In the genomic region with DNA sequence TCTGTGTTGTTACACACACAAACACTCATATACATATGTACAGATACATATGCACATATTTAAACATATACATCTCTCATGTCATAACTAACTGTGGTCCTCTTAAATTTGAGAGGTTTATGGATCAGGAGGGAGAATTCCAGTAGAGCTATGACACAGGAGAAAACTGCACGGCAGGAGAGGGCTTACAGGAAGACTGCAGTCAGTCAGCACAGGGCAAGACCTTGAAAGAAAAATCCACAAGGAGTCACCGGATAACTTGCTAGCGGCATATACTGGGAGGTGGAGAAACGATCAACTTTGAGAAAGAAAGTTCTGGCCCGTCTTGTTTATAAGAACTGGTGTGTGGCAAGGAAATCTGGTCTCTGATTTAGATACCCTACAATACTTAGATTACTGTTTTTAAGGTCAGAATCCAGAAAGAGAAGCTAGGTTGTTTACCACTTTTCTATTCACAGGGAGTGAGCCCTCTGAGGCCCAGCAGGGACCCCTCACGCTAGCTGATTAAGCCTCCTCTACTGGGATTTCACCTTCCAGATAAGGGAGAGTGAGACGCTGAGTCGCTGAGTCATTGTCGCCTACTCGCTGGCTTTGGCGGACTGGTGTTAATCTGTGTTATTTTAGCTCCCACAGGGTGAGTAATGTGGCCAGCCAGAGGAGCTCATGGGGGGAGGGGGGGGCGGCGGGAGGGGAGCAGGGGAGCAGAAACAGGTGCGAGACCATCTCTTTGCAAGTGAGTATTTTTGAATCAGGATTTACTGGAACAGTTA, we compare ENCODE assay signal across 8 mouse cellular contexts. TPM values are rescaled to one million over a fixed set of nuclear protein-coding genes. Genes with fewer than 3 reads are reported as not detected.
DNase-seq lines count a peak whose midpoint lies in the region; ATAC-seq and TF ChIP-seq lines count a peak whose summit lies in the region.

No protein-coding gene starts in this region.

- ATAC-seq in erythroid progenitor cell, adult 5-6 weeks (replicated peaks; ENCODE audit: low FRiP score, poor library complexity, severe bottlenecking), result no peak
- no peak for ATAC-seq in monocyte, adult 5-6 weeks (replicated peaks; ENCODE audit: insufficient number of reproducible peaks, low FRiP score, low TSS enrichment, poor library complexity, severe bottlenecking)

- H3K4me1 ChIP-seq in embryonic fibroblast, embryonic 13.5 days (ENCODE audit: control insufficient read depth, insufficient read depth, low read length), result peaks cover 13% of the 10 kb centered on the region; the same call in 1 of the 2 replicates

- TF ChIP-seq CTCF in embryonic fibroblast, embryonic 13.5 days (IDR thresholded peaks at IDR 0.05; ENCODE audit: borderline replicate concordance, insufficient read depth, low read length), result no peak

- no peak for TF ChIP-seq POLR2A in embryonic fibroblast, embryonic 13.5 days (IDR thresholded peaks at IDR 0.05; ENCODE audit: low read depth, low read length)

- intact Hi-C loops in heart, postnatal 10 days (cut with DNase I), result loop anchor here (1.0 kb wide), 1 partner anchor 52 kb away; no protein-coding TSS in a partner anchor

- H3K27ac ChIP-seq in embryonic fibroblast, embryonic 13.5 days (ENCODE audit: insufficient read depth, low read length), result peak overlapping the region; percentile 98

- no peak overlapping the region for H3K4me3 ChIP-seq in embryonic fibroblast, embryonic 13.5 days (ENCODE audit: insufficient read depth, low read length)

- DNase-seq in A20 (ENCODE audit: low read depth, low spot score), result peak; percentile 29
- DNase-seq in NIH3T3 (ENCODE audit: low read depth), result peak; percentile 73
- peak; percentile 63 to 72 for DNase-seq in heart, postnatal 10 days
- peak; percentile 34 for DNase-seq in layer of hippocampus, adult 9-11 months
- peak; percentile 63 for DNase-seq in lung, postnatal 36 days

RNA-seq across cellular contexts. Expression of a gene that starts 53.6 kb away (rescaled TPM):
- 8.5 and 10.0 TPM in 2 replicates for polyA plus RNA-seq in embryonic fibroblast, embryonic 13.5 days (2011; ENCODE audit: insufficient read length, low read depth, missing spikeins)
- 100 to 1,000 TPM; 886 to 965 TPM for total RNA-seq in heart, postnatal 10 days (2021)
- 0.84 TPM in 1 of 2 replicates, not detected in the other for total RNA-seq in erythroid progenitor cell, adult 5-6 weeks (2015; ENCODE audit: low replicate concordance)
- not detected in 2 replicates for total RNA-seq in erythroid progenitor cell, adult 5-6 weeks (2017; ENCODE audit: low replicate concordance)
- not detected in 3 replicates for total RNA-seq in monocyte, adult 5-6 weeks (2017)

RNA-seq across cellular contexts. Expression of a gene that starts 59.3 kb away (rescaled TPM):
- polyA plus RNA-seq in embryonic fibroblast, embryonic 13.5 days (2011; ENCODE audit: insufficient read length, low read depth, missing spikeins), result 3.8 and 4.4 TPM in 2 replicates
- total RNA-seq in heart, postnatal 10 days (2021), result 10 to 100 TPM in 1 of 2 experiments, 1 to 10 TPM in 1; 6.5 to 11.9 TPM
- total RNA-seq in erythroid progenitor cell, adult 5-6 weeks (2015; ENCODE audit: low replicate concordance), result not detected in 2 replicates
- total RNA-seq in erythroid progenitor cell, adult 5-6 weeks (2017; ENCODE audit: low replicate concordance), result not detected in 2 replicates
- not detected in 3 replicates for total RNA-seq in monocyte, adult 5-6 weeks (2017)

Comparison
In these comparisons a context has a peak if more than half of its experiments do, and no peak if none do; other contexts are left out.
1. RNA of a gene that starts 53.6 kb away (total RNA-seq): 886 to 965 TPM in heart, postnatal 10 days; 0.84 TPM in erythroid progenitor cell, adult 5-6 weeks and not detected in monocyte, adult 5-6 weeks; every median in the first group is over 100 times any median in the second.
2. Peak in every context shown above with its lines, with median percentiles within 50 percentile points of each other: DNase-seq.